In the genomic region with DNA sequence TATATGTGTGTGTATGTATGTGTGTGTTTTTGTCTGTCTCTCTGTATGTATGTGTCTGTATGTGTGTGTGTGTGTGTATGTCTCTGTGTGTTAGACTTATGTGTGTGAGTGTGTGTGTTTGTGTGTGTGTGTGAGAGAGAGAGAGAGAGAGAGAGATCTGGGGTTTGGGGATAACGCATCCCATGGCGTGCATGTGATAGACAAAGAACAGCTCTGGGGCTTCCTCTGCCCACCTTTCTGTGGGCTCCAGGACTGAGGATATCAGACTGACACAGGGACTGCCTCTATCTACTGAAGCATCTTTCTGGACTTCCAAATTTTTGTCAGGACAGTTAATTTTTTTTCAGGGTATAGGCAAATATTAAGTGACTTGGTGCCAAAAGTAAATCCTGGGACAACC, we compare ENCODE assay signal across 14 mouse cellular contexts.
"Had no signal": no experiment of that assay in that cellular context is flagged by ENCODE, and none has a peak within 500 bp of the region (broad histone marks: within the 10 kb centered on the region; RNA-seq: fewer than 3 reads in every experiment).

No protein-coding gene starts in this region.

- H3K9me3 ChIP-seq: liver, embryonic 15.5 days; midbrain, embryonic 10.5 days; midbrain, embryonic 15.5 days; neural tube, embryonic 13.5 days had no signal

- H3K36me3 ChIP-seq: liver, embryonic 15.5 days; midbrain, embryonic 10.5 days; midbrain, embryonic 15.5 days; neural tube, embryonic 13.5 days had no signal

- H3K27ac ChIP-seq: liver, embryonic 15.5 days; neural tube, embryonic 13.5 days had no signal

- DNase-seq: kidney, adult 18-20 months; kidney, postnatal 36 days; lung, adult 2 months; lung, postnatal 36 days; right cerebral cortex, adult 18-20 months; right cerebral cortex, postnatal 25 days; thymus, postnatal 36 days had no signal

- H3K9ac ChIP-seq: liver, embryonic 15.5 days; midbrain, embryonic 15.5 days; neural tube, embryonic 13.5 days had no signal

- H3K27me3 ChIP-seq: liver, embryonic 15.5 days; midbrain, embryonic 15.5 days; neural tube, embryonic 13.5 days had no signal

- H3K4me3 ChIP-seq: layer of hippocampus, adult 2 months; liver, embryonic 15.5 days; midbrain, embryonic 10.5 days; midbrain, embryonic 15.5 days; neural tube, embryonic 13.5 days had no signal

- ATAC-seq: lung, postnatal 0 days; midbrain, embryonic 15.5 days had no signal

- H3K4me2 ChIP-seq: liver, embryonic 11.5 days; liver, embryonic 15.5 days; midbrain, embryonic 15.5 days; neural tube, embryonic 13.5 days had no signal
